Mouse (Mus musculus) thymus, postnatal 36 days (tissue): ENCODE data around the gene BC003965.

Experiments
- DNase-seq, 2 experiments: peaks; one replicate each; pipeline ENCODE4 v3.0.0; 2022; ENCODE audit warnings: mixed read lengths in 2 of 2

BC003965 gene

GRCm38 (mm10) chr17:25184129-25184691 is at the start of gene BC003965:
TSS of gene BC003965 (plus strand) at chr17:25184554.
- peak; percentile 95 to 96 for DNase-seq

GRCm38 (mm10) chr17:25135622-25136021 is 48.7 kb upstream of the BC003965 start:
- no peak for DNase-seq

GRCm38 (mm10) chr17:25138803-25139202 is 45.6 kb upstream of the BC003965 start:
- DNase-seq, result no peak

GRCm38 (mm10) chr17:25139960-25140359 is 44.4 kb upstream of the BC003965 start:
- no peak for DNase-seq

- no peak for DNase-seq
Observed at GRCm38 (mm10) chr17:25162161-25162560, 22.2 kb upstream of the BC003965 start, which contains the start of gene Ccdc154. TSS of gene Ccdc154 (plus strand) at chr17:25162461.

GRCm38 (mm10) chr17:25163387-25163786 is 21.0 kb upstream of the BC003965 start:
- no peak for DNase-seq

- DNase-seq, result no peak
Observed at GRCm38 (mm10) chr17:25164770-25165169, 19.6 kb upstream of the BC003965 start.

GRCm38 (mm10) chr17:25165970-25166671 is 18.2 kb upstream of the BC003965 start:
- DNase-seq, result no peak

- DNase-seq, result no peak
Observed at GRCm38 (mm10) chr17:25169706-25170105, 14.6 kb upstream of the BC003965 start.

- DNase-seq, result no peak
Observed at GRCm38 (mm10) chr17:25172558-25172957, 11.8 kb upstream of the BC003965 start.

- DNase-seq, result no peak
Observed at GRCm38 (mm10) chr17:25175411-25175810, 8.9 kb upstream of the BC003965 start, which contains the start of gene Gm38655. TSS of gene Gm38655 (minus strand) at chr17:25175471.

GRCm38 (mm10) chr17:25183232-25183631 is 1.1 kb upstream of the BC003965 start:
- no peak for DNase-seq

- DNase-seq, result no peak
Observed at GRCm38 (mm10) chr17:25184961-25185360, 607 bp downstream of the BC003965 start.

GRCm38 (mm10) chr17:25187784-25188149 is 3.4 kb downstream of the BC003965 start:
- no peak for DNase-seq

GRCm38 (mm10) chr17:25188150-25189031 is 4.0 kb downstream of the BC003965 start, which contains the start of gene Unkl:
TSS of gene Unkl (plus strand) at chr17:25188397.
- DNase-seq, result peak; percentile 83 to 86

- no peak for DNase-seq
Observed at GRCm38 (mm10) chr17:25189091-25189490, 4.7 kb downstream of the BC003965 start.

GRCm38 (mm10) chr17:25202401-25202800 is 18.0 kb downstream of the BC003965 start:
- no peak for DNase-seq

- DNase-seq, result no peak
Observed at GRCm38 (mm10) chr17:25210006-25210405, 25.7 kb downstream of the BC003965 start.

GRCm38 (mm10) chr17:25210680-25211466 is 26.5 kb downstream of the BC003965 start:
- no peak for DNase-seq

- no peak for DNase-seq
Observed at GRCm38 (mm10) chr17:25211705-25212104, 27.4 kb downstream of the BC003965 start.

GRCm38 (mm10) chr17:25215431-25215830 is 31.1 kb downstream of the BC003965 start:
- DNase-seq, result no peak

GRCm38 (mm10) chr17:25218967-25219366 is 34.6 kb downstream of the BC003965 start:
- DNase-seq, result no peak
